In the genomic region with DNA sequence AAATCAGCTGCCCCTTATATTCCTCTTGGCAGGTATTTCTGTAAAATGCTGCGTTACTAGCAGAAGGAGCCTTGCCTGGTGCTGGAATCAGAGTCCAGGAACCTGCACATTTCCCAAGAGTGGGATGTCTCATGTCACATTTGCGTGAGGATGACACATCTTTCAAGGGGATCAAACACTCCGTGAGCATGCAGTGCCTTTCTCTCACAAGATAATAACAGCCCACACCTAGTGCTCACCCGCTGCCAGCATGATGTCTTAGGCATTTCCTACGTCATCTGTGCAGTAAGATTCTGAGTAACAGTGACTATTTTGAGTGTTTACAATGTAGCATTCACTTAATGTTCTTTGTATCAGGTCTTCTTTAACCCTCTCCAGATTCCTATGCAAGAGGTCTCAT, we compare ENCODE assay signal across 29 mouse cellular contexts. TPM values are rescaled to one million over a fixed set of nuclear protein-coding genes. Genes with fewer than 3 reads are reported as not detected.
DNase-seq lines count a peak whose midpoint lies in the region; ATAC-seq and TF ChIP-seq lines count a peak whose summit lies in the region.
"Had no signal": no experiment of that assay in that cellular context is flagged by ENCODE, and none has a peak within 500 bp of the region (broad histone marks: within the 10 kb centered on the region; RNA-seq: fewer than 3 reads in every experiment).

No protein-coding gene starts in this region.

- no peak overlapping the region for H3K4me2 ChIP-seq in lung, postnatal 0 days (replicated peaks; ENCODE audit: low read depth, low read length)
- H3K4me2 ChIP-seq: forebrain, embryonic 12.5 days; heart, embryonic 11.5 days; hindbrain, embryonic 12.5 days; hindbrain, embryonic 15.5 days had no signal

- no peaks in the 10 kb centered on the region for H3K36me3 ChIP-seq in lung, postnatal 0 days (ENCODE audit: insufficient read depth, low read length)
- H3K36me3 ChIP-seq: embryonic facial prominence, embryonic 10.5 days; embryonic facial prominence, embryonic 13.5 days; forebrain, embryonic 12.5 days; forebrain, embryonic 15.5 days; hindbrain, embryonic 12.5 days; hindbrain, embryonic 15.5 days had no signal

- DNase-seq in frontal cortex, postnatal 36 days (ENCODE audit: low spot score in 2 of 2), result peak; percentile 14 to 18
- no peak for DNase-seq in frontal cortex, postnatal 10 days (ENCODE audit: low spot score in 2 of 2)
- peak; percentile 42 to 45 for DNase-seq in left cerebral cortex, adult 9 months (ENCODE audit: low spot score in 2 of 2)
- no peak for DNase-seq in left cerebral cortex, postnatal 10 days (ENCODE audit: extremely low spot score in 1 of 2, low spot score in 2 of 2)
- peak; percentile 35 for DNase-seq in right cerebral cortex, adult 18-20 months
- no peak for DNase-seq in right cerebral cortex, postnatal 4 days
- DNase-seq in brain, adult 2 months (ENCODE audit: low read depth, low spot score), result peak; percentile 56
- no peak for DNase-seq in lung, postnatal 0 days (ENCODE audit: low spot score)
- DNase-seq: adrenal gland, adult 2 months; adrenal gland, postnatal 14 days; cerebellum, adult 11-12 months; cerebellum, adult 8-10 months; cerebellum, postnatal 10 days; cerebellum, postnatal 36 days; embryo, embryonic 11 days; gastrocnemius, postnatal 25 days; heart, adult 2 months had no signal

- TF ChIP-seq EP300 in lung, postnatal 0 days (IDR thresholded peaks at IDR 0.05), result no peak

- no peak overlapping the region for H3K4me3 ChIP-seq in lung, postnatal 0 days (ENCODE audit: low read depth, low read length)
- H3K4me3 ChIP-seq: embryonic facial prominence, embryonic 10.5 days; embryonic facial prominence, embryonic 13.5 days; erythroblast, embryonic 14.5 days; forebrain, embryonic 12.5 days; forebrain, embryonic 15.5 days; heart, adult 2 months; hindbrain, embryonic 12.5 days; hindbrain, embryonic 15.5 days had no signal

- WGBS in lung, postnatal 0 days, result 81% methylated on average over 5 of the region's 5 CpGs

- no peak for TF ChIP-seq CTCF in lung, postnatal 0 days (IDR thresholded peaks at IDR 0.05)

- no peaks in the 10 kb centered on the region for H3K27me3 ChIP-seq in lung, postnatal 0 days (replicated peaks; ENCODE audit: insufficient read depth, low read length)
- H3K27me3 ChIP-seq: embryonic facial prominence, embryonic 13.5 days; forebrain, embryonic 12.5 days; forebrain, embryonic 15.5 days; hindbrain, embryonic 15.5 days had no signal

- intact Hi-C loops in left cerebral cortex, postnatal 10 days (cut with DNase I), result loop anchor here (5.0 to 10.0 kb wide), 2 partner anchors 477 to 579 kb away; a partner anchor contains a TSS

- ATAC-seq in lung, postnatal 0 days, result no peak
- ATAC-seq: CD4-positive, CD25-positive, alpha-beta regulatory T cell, adult 4 months; forebrain, embryonic 15.5 days had no signal

- H3K9ac ChIP-seq in lung, postnatal 0 days (replicated peaks; ENCODE audit: low read depth), result no peak overlapping the region
- H3K9ac ChIP-seq: embryonic facial prominence, embryonic 13.5 days; forebrain, embryonic 12.5 days; forebrain, embryonic 15.5 days; hindbrain, embryonic 12.5 days; hindbrain, embryonic 15.5 days had no signal

- H3K27ac ChIP-seq in lung, postnatal 0 days (ENCODE audit: low read length), result no peak overlapping the region
- H3K27ac ChIP-seq: forebrain, embryonic 12.5 days; forebrain, embryonic 15.5 days; heart, adult 2 months; hindbrain, embryonic 12.5 days; hindbrain, embryonic 15.5 days had no signal

- no peaks in the 10 kb centered on the region for H3K9me3 ChIP-seq in lung, postnatal 0 days (ENCODE audit: low read length)
- H3K9me3 ChIP-seq: embryonic facial prominence, embryonic 10.5 days; embryonic facial prominence, embryonic 13.5 days; forebrain, embryonic 12.5 days; forebrain, embryonic 15.5 days; hindbrain, embryonic 12.5 days; hindbrain, embryonic 15.5 days had no signal

- no peaks in the 10 kb centered on the region for H3K4me1 ChIP-seq in lung, postnatal 0 days (ENCODE audit: insufficient read depth, low read depth, low read length)
- H3K4me1 ChIP-seq: forebrain, embryonic 12.5 days; forebrain, embryonic 15.5 days had no signal

RNA-seq across cellular contexts. Expression of a gene that starts 22.5 kb away (rescaled TPM):
- 1 to 10 TPM; 1.1 TPM for total RNA-seq in left cerebral cortex, postnatal 10 days (2021)
- 1.3 and 1.4 TPM in 2 replicates for polyA plus RNA-seq in lung, postnatal 0 days (2015; fragmentation: Nextera tagmentation; extraction: Ambion mirVana)
- total RNA-seq: hematopoietic stem cell, adult 5-6 weeks; MEL had no signal
- polyA plus RNA-seq: C2C12; erythroblast, embryonic 14.5 days had no signal

Comparison
In these comparisons a context has a peak if more than half of its experiments do, and no peak if none do; other contexts are left out.
1. DNase-seq: peak in frontal cortex, postnatal 36 days (2 of 2), left cerebral cortex, adult 9 months (2 of 2), right cerebral cortex, adult 18-20 months (single experiment) and brain, adult 2 months (single experiment); none in frontal cortex, postnatal 10 days (0 of 2), left cerebral cortex, postnatal 10 days (0 of 2), right cerebral cortex, postnatal 4 days (single experiment) and lung, postnatal 0 days (single experiment).